Mouse (Mus musculus): Measurements from ENCODE around the gene Tmed4. TPM values are rescaled to one million over a fixed set of nuclear protein-coding genes. Genes with fewer than 3 reads are reported as not detected.

The Tmed4 gene
- polyA plus RNA-seq (2017; shearing (Covaris generic)) = 86.2 TPM

GRCm38 (mm10) chr11:6274387-6275093 lies at the start of gene Tmed4:
TSS of gene Tmed4 (minus strand) at chr11:6274870.

GRCm38 (mm10) chr11:6291401-6292115 lies 16.9 kb upstream of the Tmed4 start, which contains the start of gene Ogdh:
TSS of gene Ogdh (plus strand) at chr11:6291633.

GRCm38 (mm10) chr11:6267320-6268254 lies 7.1 kb downstream of the Tmed4 start, which contains the start of gene Ddx56:
TSS of gene Ddx56 (minus strand) at chr11:6267772.

DNA sequence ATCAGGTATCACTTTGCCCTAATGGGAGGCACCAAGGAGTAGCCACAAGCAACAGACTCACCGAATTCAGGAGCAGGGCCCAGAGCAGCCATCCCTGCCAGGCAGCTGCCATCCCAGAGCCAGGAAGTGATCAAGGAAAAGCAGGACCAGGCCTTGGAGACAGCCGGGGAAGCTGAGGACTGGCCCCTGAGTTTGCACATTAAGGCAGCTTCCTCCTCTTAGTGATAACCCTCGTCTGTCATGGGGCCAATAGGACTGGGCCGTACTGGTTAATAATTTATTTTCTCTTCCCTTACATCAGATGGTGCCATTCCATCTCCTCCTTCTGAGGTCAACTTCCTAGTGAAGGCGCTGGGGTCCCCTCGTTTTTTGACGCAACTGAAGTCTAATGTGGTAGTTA lies 44.7 kb downstream of the Tmed4 start, which contains the start of gene Npc1l1:
TSS of gene Npc1l1 (minus strand) at position 132 of the 400 bp plus-strand sequence.

Other genes with a start within 250 kb of the Tmed4 start
- 9.4 TPM for gene Camk2b, start 208.5 kb downstream of the Tmed4 start, polyA plus RNA-seq (2017; shearing (Covaris generic))
- gene A730071L15Rik, start 74.8 kb downstream of the Tmed4 start, polyA plus RNA-seq (2017; shearing (Covaris generic)) = 0.36 TPM
- 67.6 TPM for gene Nudcd3, start 74.5 kb downstream of the Tmed4 start, polyA plus RNA-seq (2017; shearing (Covaris generic))
- gene Npc1l1, start 44.7 kb downstream of the Tmed4 start, polyA plus RNA-seq (2017; shearing (Covaris generic)) = not detected
- gene Ddx56, start 7.1 kb downstream of the Tmed4 start, polyA plus RNA-seq (2017; shearing (Covaris generic)) = 90.3 TPM
- 225 TPM for gene Ogdh, start 16.8 kb upstream of the Tmed4 start, polyA plus RNA-seq (2017; shearing (Covaris generic))
- gene Zmiz2, start 114.2 kb upstream of the Tmed4 start, polyA plus RNA-seq (2017; shearing (Covaris generic)) = 27.3 TPM
- 5,075 TPM for gene Ppia, start 140.6 kb upstream of the Tmed4 start, polyA plus RNA-seq (2017; shearing (Covaris generic))
- gene H2afv, start 169.6 kb upstream of the Tmed4 start, polyA plus RNA-seq (2017; shearing (Covaris generic)) = 118 TPM
- 8.4 TPM for gene Purb, start 201.0 kb upstream of the Tmed4 start, polyA plus RNA-seq (2017; shearing (Covaris generic))
- 194 TPM for gene Myo1g, start 246.1 kb upstream of the Tmed4 start, polyA plus RNA-seq (2017; shearing (Covaris generic))